Mouse (Mus musculus) intestine, embryonic 14.5 days (tissue): ENCODE measurements around the gene Gm15056. TPM values are rescaled to one million over a fixed set of nuclear protein-coding genes. Genes with fewer than 3 reads are reported as not detected.

Source experiments
- polyA plus RNA-seq: library from polyadenylated mRNA; unstranded; fragments of >200 nt; fragmentation: Nextera tagmentation; extraction: Ambion mirVana; gene quantifications from 2 replicates; pipeline ENCODE4 v1.2.1, GENCODE M21; 2014

The Gm15056 gene
- polyA plus RNA-seq, 1 experiment from 2014 or later = not detected

Other genes with a start within 250 kb of the Gm15056 start
- not detected in 2 replicates for gene Defb33, start 10.0 kb downstream of the Gm15056 start, polyA plus RNA-seq
- gene Gm6040, start 19.4 kb upstream of the Gm15056 start, polyA plus RNA-seq = not detected in 2 replicates
- not detected in 2 replicates for gene AY761185, start 42.1 kb upstream of the Gm15056 start, polyA plus RNA-seq
- not detected in 2 replicates for gene Defa21, start 122.9 kb upstream of the Gm15056 start, polyA plus RNA-seq
- gene Defa23, start 152.4 kb upstream of the Gm15056 start, polyA plus RNA-seq = 0.52 TPM in 1 of 2 replicates, not detected in the other
- gene Defa35, start 162.4 kb upstream of the Gm15056 start, polyA plus RNA-seq = not detected in 2 replicates
- not detected in 2 replicates for gene Defa25, start 181.8 kb upstream of the Gm15056 start, polyA plus RNA-seq
- not detected in 2 replicates for gene Gm14851, start 193.4 kb upstream of the Gm15056 start, polyA plus RNA-seq
- not detected in 2 replicates for gene Defa30, start 232.0 kb upstream of the Gm15056 start, polyA plus RNA-seq